Mouse (Mus musculus): ENCODE results near the gene Tex22.

DNA sequence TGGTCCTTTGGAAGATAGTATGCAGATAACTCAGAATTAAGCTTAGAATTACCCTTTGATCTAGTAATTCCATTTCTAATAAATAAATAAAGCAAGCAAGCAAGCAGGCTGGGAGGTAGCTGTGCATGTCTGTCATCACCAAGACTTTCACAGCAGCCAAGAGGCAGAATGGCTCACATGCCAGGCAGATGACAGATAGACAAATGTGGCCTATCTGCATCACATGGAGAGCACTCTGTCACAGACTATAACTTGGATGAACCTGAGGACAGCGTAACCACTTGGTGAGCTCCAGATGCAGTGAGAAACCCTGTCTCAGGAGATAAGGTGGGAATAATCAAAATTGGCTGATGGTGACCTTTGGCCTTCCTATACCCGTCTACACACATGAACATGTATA lies 39.2 kb upstream of the Tex22 start:
- TF ChIP-seq CTCF (IDR thresholded peaks at IDR 0.05; ENCODE audit: borderline replicate concordance, insufficient read depth, low read length) (no peak), POLR2A (IDR thresholded peaks at IDR 0.05; ENCODE audit: low read depth, low read length) (no peak)

Data from embryonic fibroblast, embryonic 13.5 days (primary cell).